Mouse (Mus musculus): Measurements from ENCODE around the gene Usp7. TPM values are rescaled to one million over a fixed set of nuclear protein-coding genes. Genes with fewer than 3 reads are reported as not detected.

Usp7 gene
- total and polyA plus RNA-seq, 3 experiments: 94.2 to 425 (median 101) TPM

- Histone ChIP-seq H3K27me3 (ENCODE audit: control insufficient read depth in 1 of 2, insufficient read depth in 2 of 2, low read length in 2 of 2) (no peaks in the 10 kb centered on the region), H3K4me3 (ENCODE audit: control insufficient read depth in 1 of 2, insufficient read depth in 1 of 2, low read depth in 2 of 2, low read length in 2 of 2) (no peak overlapping the region), H3K4me1 (ENCODE audit: control insufficient read depth in 1 of 2, insufficient read depth in 2 of 2, low read length in 2 of 2) (peaks cover 4 to 15% of the 10 kb centered on the region in 2 experiments; a peak in 3 of 4 replicates), H3K9me3 (replicated peaks; ENCODE audit: insufficient read depth, low read length) (no peaks in the 10 kb centered on the region), H3K36me3 (ENCODE audit: control insufficient read depth in 1 of 2, insufficient read depth in 2 of 2, low read length in 2 of 2) (no peaks in the 10 kb centered on the region), H3K79me2 (ENCODE audit: control insufficient read depth, insufficient read depth, low read length, poor library complexity) (no peaks in the 10 kb centered on the region), H3K9ac (ENCODE audit: control insufficient read depth, low read depth, low read length, poor library complexity, severe bottlenecking) (no peak overlapping the region), H3K27ac (ENCODE audit: control insufficient read depth, low read depth, low read length) (no peak overlapping the region)
- TF ChIP-seq SIN3A (IDR thresholded peaks at IDR 0.05; ENCODE audit: low read length) (no peak), MXI1 (IDR thresholded peaks at IDR 0.05; ENCODE audit: low read depth, low read length) (peak; percentile 41; the same call in 1 of the 2 replicates), ZNF384 (IDR thresholded peaks at IDR 0.05; ENCODE audit: low read depth, low read length) (peak; percentile 58; the same call in 1 of the 2 replicates), POLR2A (IDR thresholded peaks at IDR 0.05; ENCODE audit: control insufficient read depth in 1 of 2, insufficient read depth in 1 of 2, low read depth in 1 of 2, low read length in 2 of 2, poor library complexity in 1 of 2) (no peak)
- peak; percentile 63 for DNase-seq (ENCODE audit: low read depth, low spot score)
Observed at GRCm38 (mm10) chr16:8769466-8769865, 22.6 kb downstream of the Usp7 start.

GRCm38 (mm10) chr16:8769065-8769464 is 23.0 kb downstream of the Usp7 start:
- TF ChIP-seq ETS1 (IDR thresholded peaks at IDR 0.05; ENCODE audit: low read depth, low read length) (no peak), TBP (IDR thresholded peaks at IDR 0.05; ENCODE audit: low read depth, low read length) (peak; percentile 97), SIN3A (IDR thresholded peaks at IDR 0.05; ENCODE audit: low read length) (no peak; the same call in 1 of the 2 replicates), ZC3H11A (IDR thresholded peaks at IDR 0.05; ENCODE audit: low read depth, low read length) (peak; percentile 37; the same call in 1 of the 2 replicates), CTCF (IDR thresholded peaks at IDR 0.05 in 2 of 3, conservative IDR thresholded peaks at IDR 0.05 in 1 of 3; ENCODE audit: control insufficient read depth in 1 of 3, insufficient read depth in 1 of 3, low read depth in 2 of 3, low read length in 3 of 3, poor library complexity in 1 of 3, severe bottlenecking in 1 of 3) (peak; percentile 76 to 91 (median 81)), ZMIZ1 (IDR thresholded peaks at IDR 0.05; ENCODE audit: low read depth, low read length) (0 out of 2 replicates have a peak, but pooled peaks have one; percentile 15), RAD21 (IDR thresholded peaks at IDR 0.05; ENCODE audit: low read depth, low read length) (peak; percentile 60), SMC3 (IDR thresholded peaks at IDR 0.05; ENCODE audit: low read depth, low read length) (peak; percentile 79)
- Histone ChIP-seq H3K27ac (ENCODE audit: control insufficient read depth, low read depth, low read length) (peak overlapping the region; percentile 44; the same call in 1 of the 2 replicates), H3K36me3 (ENCODE audit: control insufficient read depth in 1 of 2, insufficient read depth in 2 of 2, low read length in 2 of 2) (no peaks in the 10 kb centered on the region), H3K4me3 (ENCODE audit: control insufficient read depth in 1 of 2, insufficient read depth in 1 of 2, low read depth in 2 of 2, low read length in 2 of 2) (peak overlapping the region; percentile 33 to 35), H3K9me3 (replicated peaks; ENCODE audit: insufficient read depth, low read length) (no peaks in the 10 kb centered on the region), H3K27me3 (ENCODE audit: control insufficient read depth in 1 of 2, insufficient read depth in 2 of 2, low read length in 2 of 2) (no peaks in the 10 kb centered on the region), H3K4me1 (ENCODE audit: control insufficient read depth in 1 of 2, insufficient read depth in 2 of 2, low read length in 2 of 2) (peaks cover 4 to 15% of the 10 kb centered on the region in 2 experiments; a peak in 3 of 4 replicates), H3K9ac (ENCODE audit: control insufficient read depth, low read depth, low read length, poor library complexity, severe bottlenecking) (peak overlapping the region; percentile 66), H3K79me2 (ENCODE audit: control insufficient read depth, insufficient read depth, low read length, poor library complexity) (no peaks in the 10 kb centered on the region)
- DNase-seq (ENCODE audit: low read depth, low spot score): peak; percentile 91

GRCm38 (mm10) chr16:8768588-8768987 is 23.5 kb downstream of the Usp7 start:
- Histone ChIP-seq H3K9me3 (replicated peaks; ENCODE audit: insufficient read depth, low read length) (no peaks in the 10 kb centered on the region), H3K4me1 (ENCODE audit: control insufficient read depth in 1 of 2, insufficient read depth in 2 of 2, low read length in 2 of 2) (peaks cover 4 to 15% of the 10 kb centered on the region in 2 experiments; a peak in 3 of 4 replicates), H3K79me2 (ENCODE audit: control insufficient read depth, insufficient read depth, low read length, poor library complexity) (no peaks in the 10 kb centered on the region), H3K27ac (ENCODE audit: control insufficient read depth, low read depth, low read length) (peak overlapping the region; percentile 44; the same call in 1 of the 2 replicates), H3K27me3 (ENCODE audit: control insufficient read depth in 1 of 2, insufficient read depth in 2 of 2, low read length in 2 of 2) (no peaks in the 10 kb centered on the region), H3K36me3 (ENCODE audit: control insufficient read depth in 1 of 2, insufficient read depth in 2 of 2, low read length in 2 of 2) (no peaks in the 10 kb centered on the region), H3K4me3 (ENCODE audit: control insufficient read depth in 1 of 2, insufficient read depth in 1 of 2, low read depth in 2 of 2, low read length in 2 of 2) (peak overlapping the region; percentile 33 to 35), H3K9ac (ENCODE audit: control insufficient read depth, low read depth, low read length, poor library complexity, severe bottlenecking) (peak overlapping the region; percentile 66)
- DNase-seq (ENCODE audit: low read depth, low spot score): peak; percentile 69
- TF ChIP-seq MAFK (IDR thresholded peaks at IDR 0.05; ENCODE audit: borderline replicate concordance, low read depth, low read length) (no peak), GATA1 (IDR thresholded peaks at IDR 0.05; ENCODE audit: low read depth, low read length) (no peak), NRF1 (IDR thresholded peaks at IDR 0.05; ENCODE audit: insufficient read depth, low read depth, low read length, poor library complexity, severe bottlenecking) (no peak), SMC3 (IDR thresholded peaks at IDR 0.05; ENCODE audit: low read depth, low read length) (no peak), ZMIZ1 (IDR thresholded peaks at IDR 0.05; ENCODE audit: low read depth, low read length) (no peak), RCOR1 (IDR thresholded peaks at IDR 0.05; ENCODE audit: low read depth, low read length) (no peak), MYC (IDR thresholded peaks at IDR 0.05; ENCODE audit: low read depth, low read length) (no peak), JUND (IDR thresholded peaks at IDR 0.05; ENCODE audit: low read depth, low read length) (no peak), NELFE (IDR thresholded peaks at IDR 0.05; ENCODE audit: low read depth, low read length) (no peak), EP300 (IDR thresholded peaks at IDR 0.05; ENCODE audit: low read depth in 1 of 2, low read length in 2 of 2) (no peak), GABPA (IDR thresholded peaks at IDR 0.05; ENCODE audit: low read depth, low read length) (no peak), USF1 (IDR thresholded peaks at IDR 0.05; ENCODE audit: low read depth, low read length) (no peak)

Measured in MEL (cell line).